Mouse (Mus musculus): ENCODE data around the gene Scly. TPM values are rescaled to one million over a fixed set of nuclear protein-coding genes. Genes with fewer than 3 reads are reported as not detected.

Gene Scly
- polyA plus RNA-seq, 1 experiment = 113 TPM

GRCm38 (mm10) chr1:91257918-91258317, 40.2 kb upstream of the Scly start:
- no peak overlapping the region for H3K4me3 ChIP-seq (ENCODE audit: insufficient read depth, low read depth, low read length)
- no peaks in the 10 kb centered on the region; the same call in 1 of the 2 replicates for H3K4me1 ChIP-seq (ENCODE audit: control insufficient read depth, insufficient read depth, low read length)
- no peaks in the 10 kb centered on the region for H3K27me3 ChIP-seq (replicated peaks; ENCODE audit: control insufficient read depth, insufficient read depth, low read length)
- DNase-seq = no peak
- H3K36me3 ChIP-seq (ENCODE audit: control insufficient read depth, insufficient read depth, low read length) = no peaks in the 10 kb centered on the region
- 0 out of 2 replicates have a peak overlapping the region, but pooled peaks have one; percentile 41 for H3K27ac ChIP-seq (ENCODE audit: insufficient read depth, low read depth, low read length)
- TF ChIP-seq CTCF (conservative IDR thresholded peaks at IDR 0.05; ENCODE audit: insufficient read depth, insufficient read length, low read depth, low read length) (no peak), POLR2A (IDR thresholded peaks at IDR 0.05; ENCODE audit: low read depth, low read length) (no peak)

- WGBS = 82% methylated on average over 5 of the region's 5 CpGs
- TF ChIP-seq POLR2A (IDR thresholded peaks at IDR 0.05; ENCODE audit: low read depth, low read length) = no peak
- no peak for TF ChIP-seq CTCF (conservative IDR thresholded peaks at IDR 0.05; ENCODE audit: insufficient read depth, insufficient read length, low read depth, low read length)
Observed at GRCm38 (mm10) chr1:91259794-91260193, 38.3 kb upstream of the Scly start.

GRCm38 (mm10) chr1:91262508-91262907, 35.6 kb upstream of the Scly start:
- 93% methylated on average over 7 of the region's 7 CpGs for WGBS
- Histone ChIP-seq H3K4me1 (ENCODE audit: control insufficient read depth, insufficient read depth, low read length) (no peaks in the 10 kb centered on the region), H3K27me3 (replicated peaks; ENCODE audit: control insufficient read depth, insufficient read depth, low read length) (no peaks in the 10 kb centered on the region), H3K4me3 (ENCODE audit: insufficient read depth, low read depth, low read length) (no peak overlapping the region), H3K27ac (ENCODE audit: insufficient read depth, low read depth, low read length) (no peak overlapping the region), H3K36me3 (ENCODE audit: control insufficient read depth, insufficient read depth, low read length) (no peaks in the 10 kb centered on the region)
- no peak for TF ChIP-seq POLR2A (IDR thresholded peaks at IDR 0.05; ENCODE audit: low read depth, low read length)
- no peak for TF ChIP-seq CTCF (conservative IDR thresholded peaks at IDR 0.05; ENCODE audit: insufficient read depth, insufficient read length, low read depth, low read length)
- DNase-seq = no peak

More at GRCm38 (mm10) chr1:91259794-91260193, 38.3 kb upstream of the Scly start:
- Histone ChIP-seq H3K4me3 (ENCODE audit: insufficient read depth, low read depth, low read length) (no peak overlapping the region), H3K4me1 (ENCODE audit: control insufficient read depth, insufficient read depth, low read length) (no peaks in the 10 kb centered on the region; the same call in 1 of the 2 replicates), H3K27me3 (replicated peaks; ENCODE audit: control insufficient read depth, insufficient read depth, low read length) (no peaks in the 10 kb centered on the region), H3K27ac (ENCODE audit: insufficient read depth, low read depth, low read length) (no peak overlapping the region), H3K36me3 (ENCODE audit: control insufficient read depth, insufficient read depth, low read length) (no peaks in the 10 kb centered on the region)
- no peak for DNase-seq

- no peak overlapping the region for H3K4me3 ChIP-seq (ENCODE audit: insufficient read depth, low read depth, low read length)
- no peak overlapping the region for H3K27ac ChIP-seq (ENCODE audit: insufficient read depth, low read depth, low read length)
- peaks cover 5% of the 10 kb centered on the region for H3K36me3 ChIP-seq (ENCODE audit: control insufficient read depth, insufficient read depth, low read length)
- no peak for DNase-seq
- TF ChIP-seq CTCF (conservative IDR thresholded peaks at IDR 0.05; ENCODE audit: insufficient read depth, insufficient read length, low read depth, low read length) (no peak), POLR2A (IDR thresholded peaks at IDR 0.05; ENCODE audit: low read depth, low read length) (no peak)
- no peaks in the 10 kb centered on the region for H3K4me1 ChIP-seq (ENCODE audit: control insufficient read depth, insufficient read depth, low read length)
- WGBS = 85% methylated on average over 2 of the region's 2 CpGs
- no peaks in the 10 kb centered on the region for H3K27me3 ChIP-seq (replicated peaks; ENCODE audit: control insufficient read depth, insufficient read depth, low read length)
Observed at GRCm38 (mm10) chr1:91272260-91272659, 25.9 kb upstream of the Scly start.

GRCm38 (mm10) chr1:91276581-91276980, 21.6 kb upstream of the Scly start:
- WGBS = 93% methylated on average over 4 of the region's 4 CpGs
- H3K27ac ChIP-seq (ENCODE audit: insufficient read depth, low read depth, low read length) = no peak overlapping the region
- DNase-seq = no peak
- no peaks in the 10 kb centered on the region for H3K4me1 ChIP-seq (ENCODE audit: control insufficient read depth, insufficient read depth, low read length)
- TF ChIP-seq POLR2A (IDR thresholded peaks at IDR 0.05; ENCODE audit: low read depth, low read length) (no peak), CTCF (conservative IDR thresholded peaks at IDR 0.05; ENCODE audit: insufficient read depth, insufficient read length, low read depth, low read length) (no peak)
- H3K36me3 ChIP-seq (ENCODE audit: control insufficient read depth, insufficient read depth, low read length) = peaks cover 13% of the 10 kb centered on the region
- H3K4me3 ChIP-seq (ENCODE audit: insufficient read depth, low read depth, low read length) = no peak overlapping the region
- H3K27me3 ChIP-seq (replicated peaks; ENCODE audit: control insufficient read depth, insufficient read depth, low read length) = no peaks in the 10 kb centered on the region

- no peak for DNase-seq
- Histone ChIP-seq H3K4me1 (ENCODE audit: control insufficient read depth, insufficient read depth, low read length) (no peaks in the 10 kb centered on the region), H3K27ac (ENCODE audit: insufficient read depth, low read depth, low read length) (no peak overlapping the region), H3K27me3 (replicated peaks; ENCODE audit: control insufficient read depth, insufficient read depth, low read length) (no peaks in the 10 kb centered on the region), H3K4me3 (ENCODE audit: insufficient read depth, low read depth, low read length) (no peak overlapping the region), H3K36me3 (ENCODE audit: control insufficient read depth, insufficient read depth, low read length) (peaks cover 13% of the 10 kb centered on the region)
- no peak for TF ChIP-seq POLR2A (IDR thresholded peaks at IDR 0.05; ENCODE audit: low read depth, low read length)
- no peak for TF ChIP-seq CTCF (conservative IDR thresholded peaks at IDR 0.05; ENCODE audit: insufficient read depth, insufficient read length, low read depth, low read length)
- WGBS = 92% methylated on average over 2 of the region's 2 CpGs
Observed at GRCm38 (mm10) chr1:91277480-91277879, 20.7 kb upstream of the Scly start.

GRCm38 (mm10) chr1:91278410-91279119, 19.6 kb upstream of the Scly start:
- DNase-seq = no peak
- no peaks in the 10 kb centered on the region for H3K27me3 ChIP-seq (replicated peaks; ENCODE audit: control insufficient read depth, insufficient read depth, low read length)
- no peak overlapping the region for H3K4me3 ChIP-seq (ENCODE audit: insufficient read depth, low read depth, low read length)
- WGBS = 97% methylated on average over 3 of the region's 3 CpGs
- TF ChIP-seq POLR2A (IDR thresholded peaks at IDR 0.05; ENCODE audit: low read depth, low read length) (no peak), CTCF (conservative IDR thresholded peaks at IDR 0.05; ENCODE audit: insufficient read depth, insufficient read length, low read depth, low read length) (no peak)
- H3K36me3 ChIP-seq (ENCODE audit: control insufficient read depth, insufficient read depth, low read length) = peaks cover 13% of the 10 kb centered on the region
- no peak overlapping the region for H3K27ac ChIP-seq (ENCODE audit: insufficient read depth, low read depth, low read length)
- no peaks in the 10 kb centered on the region for H3K4me1 ChIP-seq (ENCODE audit: control insufficient read depth, insufficient read depth, low read length)

All from kidney, adult 2 months (tissue).